ENCODE assay signal across 8 mouse cellular contexts in the genomic region with DNA sequence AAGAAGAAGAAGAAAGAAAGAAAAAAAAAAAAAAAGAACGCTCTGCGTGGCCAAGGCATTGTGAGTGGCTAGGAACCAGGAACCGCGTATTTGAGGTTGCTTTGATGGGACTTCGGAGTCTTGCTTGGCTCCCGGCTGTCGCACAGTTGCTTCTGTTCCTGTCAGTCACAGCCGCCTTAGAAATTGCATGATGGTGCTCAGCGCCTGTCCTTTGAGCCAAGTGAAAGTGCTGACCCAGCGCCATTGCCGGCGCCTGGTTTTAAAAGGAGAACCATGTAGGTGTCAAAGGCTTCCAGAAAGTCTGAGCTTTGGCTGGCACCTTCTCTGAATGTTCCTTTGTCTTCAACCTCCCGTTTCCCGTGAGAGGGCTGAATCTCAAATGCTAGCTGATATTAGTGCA. TPM values are rescaled to one million over a fixed set of nuclear protein-coding genes. Genes with fewer than 3 reads are reported as not detected.
DNase-seq lines count a peak whose midpoint lies in the region; ATAC-seq and TF ChIP-seq lines count a peak whose summit lies in the region.

No protein-coding gene starts in this region.

- TF ChIP-seq POLR2A in brain, embryonic 14.5 days (IDR thresholded peaks at IDR 0.05; ENCODE audit: borderline replicate concordance, extremely low read depth, insufficient read depth, insufficient read length, poor library complexity, severe bottlenecking) = no peak
- no peak for TF ChIP-seq POLR2A in small intestine, adult 2 months (IDR thresholded peaks at IDR 0.05; ENCODE audit: low read depth, low read length)

- no peak for TF ChIP-seq EP300 in lung, postnatal 0 days (IDR thresholded peaks at IDR 0.05)

- peak overlapping the region; percentile 45 for H3K9ac ChIP-seq in forebrain, embryonic 15.5 days (replicated peaks)
- peak overlapping the region; percentile 63 for H3K9ac ChIP-seq in hindbrain, embryonic 14.5 days
- H3K9ac ChIP-seq in lung, postnatal 0 days (replicated peaks; ENCODE audit: low read depth) = no peak overlapping the region

- H3K36me3 ChIP-seq in forebrain, embryonic 15.5 days = no peaks in the 10 kb centered on the region
- H3K36me3 ChIP-seq in hindbrain, embryonic 14.5 days (replicated peaks; ENCODE audit: control insufficient read depth, insufficient read depth) = no peaks in the 10 kb centered on the region
- no peaks in the 10 kb centered on the region for H3K36me3 ChIP-seq in lung, postnatal 0 days (ENCODE audit: insufficient read depth, low read length)
- H3K36me3 ChIP-seq in small intestine, adult 2 months (ENCODE audit: control insufficient read depth, insufficient read depth, low read length) = no peaks in the 10 kb centered on the region; the same call in 1 of the 2 replicates

- H3K4me3 ChIP-seq in forebrain, embryonic 15.5 days = peak overlapping the region; percentile 75
- H3K4me3 ChIP-seq in hindbrain, embryonic 14.5 days (replicated peaks; ENCODE audit: low read length) = peak overlapping the region; percentile 55
- peak overlapping the region; percentile 53 for H3K4me3 ChIP-seq in lung, postnatal 0 days (ENCODE audit: low read depth, low read length)
- peak overlapping the region; percentile 78 for H3K4me3 ChIP-seq in small intestine, adult 2 months (ENCODE audit: low read depth, low read length)

- DNase-seq in 3T3-L1 (ENCODE audit: low read depth, low spot score) = peak; percentile 1
- peak; percentile 81 for DNase-seq in brain, embryonic 14.5 days (ENCODE audit: low read depth)
- peak; percentile 62 for DNase-seq in hindbrain, embryonic 14.5 days (ENCODE audit: low spot score)
- peak; percentile 35 to 40 for DNase-seq in layer of hippocampus, postnatal 36 days
- DNase-seq in lung, postnatal 0 days (ENCODE audit: low spot score) = peak; percentile 50
- DNase-seq in adipocyte (ENCODE audit: low spot score) = no peak

- H3K9me3 ChIP-seq in forebrain, embryonic 15.5 days = no peaks in the 10 kb centered on the region
- no peaks in the 10 kb centered on the region for H3K9me3 ChIP-seq in hindbrain, embryonic 14.5 days (ENCODE audit: control insufficient read depth, low read length)
- H3K9me3 ChIP-seq in lung, postnatal 0 days (ENCODE audit: low read length) = no peaks in the 10 kb centered on the region

- ATAC-seq in forebrain, embryonic 15.5 days (replicated peaks) = peak; percentile 32
- peak; percentile 23 for ATAC-seq in hindbrain, embryonic 14.5 days (ENCODE audit: low FRiP score)
- peak; percentile 27 for ATAC-seq in lung, postnatal 0 days

- H3K27ac ChIP-seq in forebrain, embryonic 15.5 days (replicated peaks) = peak overlapping the region; percentile 36
- peak overlapping the region; percentile 72 for H3K27ac ChIP-seq in hindbrain, embryonic 14.5 days
- no peak overlapping the region for H3K27ac ChIP-seq in lung, postnatal 0 days (ENCODE audit: low read length)
- no peak overlapping the region for H3K27ac ChIP-seq in small intestine, adult 2 months (ENCODE audit: insufficient read depth, low read depth, low read length)

- TF ChIP-seq CTCF in brain, embryonic 14.5 days (IDR thresholded peaks at IDR 0.05; ENCODE audit: borderline replicate concordance, extremely low read depth, insufficient read depth, insufficient read length) = no peak
- no peak for TF ChIP-seq CTCF in lung, postnatal 0 days (IDR thresholded peaks at IDR 0.05)
- no peak for TF ChIP-seq CTCF in small intestine, adult 2 months (IDR thresholded peaks at IDR 0.05; ENCODE audit: extremely low read depth, insufficient read length, insufficient replicate concordance, low read depth, low read length)

- peak overlapping the region; percentile 76 for H3K4me2 ChIP-seq in forebrain, embryonic 15.5 days (replicated peaks)
- peak overlapping the region; percentile 88 for H3K4me2 ChIP-seq in hindbrain, embryonic 14.5 days (replicated peaks)
- H3K4me2 ChIP-seq in lung, postnatal 0 days (replicated peaks; ENCODE audit: low read depth, low read length) = peak overlapping the region; percentile 79

- peaks cover 35% of the 10 kb centered on the region for H3K4me1 ChIP-seq in forebrain, embryonic 15.5 days
- peaks cover 18% of the 10 kb centered on the region for H3K4me1 ChIP-seq in hindbrain, embryonic 14.5 days (replicated peaks; ENCODE audit: control insufficient read depth, insufficient read depth, low read length)
- H3K4me1 ChIP-seq in lung, postnatal 0 days (ENCODE audit: insufficient read depth, low read depth, low read length) = peaks cover 14% of the 10 kb centered on the region; the same call in 1 of the 2 replicates
- peaks cover 7% of the 10 kb centered on the region; the same call in 1 of the 2 replicates for H3K4me1 ChIP-seq in small intestine, adult 2 months (ENCODE audit: control insufficient read depth, insufficient read depth, insufficient read length, low read length)

- H3K27me3 ChIP-seq in forebrain, embryonic 15.5 days = no peaks in the 10 kb centered on the region
- H3K27me3 ChIP-seq in hindbrain, embryonic 14.5 days (ENCODE audit: control insufficient read depth, insufficient read depth, low read length) = no peaks in the 10 kb centered on the region
- H3K27me3 ChIP-seq in lung, postnatal 0 days (replicated peaks; ENCODE audit: insufficient read depth, low read length) = peaks cover 18% of the 10 kb centered on the region; the same call in 1 of the 2 replicates
- no peaks in the 10 kb centered on the region for H3K27me3 ChIP-seq in small intestine, adult 2 months (ENCODE audit: control insufficient read depth, insufficient read depth, low read length)

- WGBS in forebrain, embryonic 15.5 days = under 1% methylated on average over 14 of the region's 14 CpGs
- under 1% methylated on average over 14 of the region's 14 CpGs for WGBS in hindbrain, embryonic 14.5 days
- whole genome bisulfite sequencing in lung, postnatal 0 days = under 1% methylated on average over 14 of the region's 14 CpGs
- WGBS in small intestine, adult 2 months = under 1% methylated on average over 14 of the region's 14 CpGs

RNA-seq across cellular contexts. Expression of a gene that starts 0.6 kb away (rescaled TPM):
- 33.9 and 43.4 TPM in 2 replicates for polyA plus RNA-seq in brain, embryonic 14.5 days (2012; rRNA removed)
- polyA plus RNA-seq in forebrain, embryonic 15.5 days (2015; fragmentation: Nextera tagmentation; extraction: Ambion mirVana) = 86.6 and 100 TPM in 2 replicates
- 75.3 and 87.5 TPM in 2 replicates for polyA plus RNA-seq in hindbrain, embryonic 14.5 days (2014; fragmentation: Nextera tagmentation; extraction: Ambion mirVana)
- 10 to 100 TPM; 83.4 to 98.9 TPM for total RNA-seq in layer of hippocampus, postnatal 36 days (2021)
- polyA plus RNA-seq in lung, postnatal 0 days (2015; fragmentation: Nextera tagmentation; extraction: Ambion mirVana) = 5.9 and 6.2 TPM in 2 replicates
- 15.7 and 46.2 TPM in 2 replicates for polyA plus RNA-seq in small intestine, adult 2 months (2012; rRNA removed)

Comparison
In these comparisons a context has a peak if more than half of its experiments do, and no peak if none do; other contexts are left out.
1. H3K27ac ChIP-seq: peak in forebrain, embryonic 15.5 days (single experiment) and hindbrain, embryonic 14.5 days (single experiment); none in lung, postnatal 0 days (single experiment) and small intestine, adult 2 months (single experiment).
2. Peak in every context shown above with its lines, with median percentiles within 50 percentile points of each other: ATAC-seq, H3K4me2 ChIP-seq and H3K4me3 ChIP-seq.